Mouse (Mus musculus): Measurements from ENCODE around the gene Etfbkmt. TPM values are rescaled to one million over a fixed set of nuclear protein-coding genes. Genes with fewer than 3 reads are reported as not detected.
"Not testable (repeated sequence)": the region's sequence is repeated elsewhere in the genome, so short reads cannot be mapped to it uniquely, and the experiment has no call there.

Gene Etfbkmt
- polyA plus RNA-seq, 1 experiment from 2014 or later, result 13.5 TPM

DNA sequence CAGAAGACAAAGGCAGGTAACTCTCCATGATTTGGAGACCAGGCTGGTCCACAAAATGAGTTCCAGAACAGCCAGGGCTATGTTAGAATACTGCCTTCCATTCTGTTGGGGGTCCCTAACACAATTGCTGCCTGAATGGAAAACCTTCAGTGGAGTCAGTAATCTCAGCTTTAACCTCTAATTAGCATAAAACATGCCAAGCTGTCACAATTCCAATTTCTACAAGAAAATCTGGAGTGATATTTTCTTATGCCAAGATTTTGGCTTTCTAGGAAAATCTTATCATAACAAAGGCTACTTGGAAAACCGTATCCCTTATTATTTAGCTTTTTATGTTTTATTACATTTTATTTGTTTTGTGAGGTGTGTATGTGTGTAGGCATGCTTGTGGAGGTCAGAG, 36.2 kb upstream of the Etfbkmt start:
- no peak for ATAC-seq
- in situ Hi-C loops (cut with MboI; ENCODE audit: low pct_unique_long_range_greater_than_20kb), result no loop called here
- H3K27me3 ChIP-seq, result no peaks in the 10 kb centered on the region
- no peak for TF ChIP-seq CTCF (IDR thresholded peaks at IDR 0.05)
- CTCF ChIA-PET, result interaction anchor here (1.8 kb wide), 1 partner anchor 42 kb away, joined by 5 read pairs; no protein-coding TSS in a partner anchor
- DNase-seq (ENCODE audit: low read depth, low spot score), result no peak
- POLR2A ChIA-PET, result no interaction called here

- ChIA-PET POLR2A (no interaction called here), CTCF (interaction anchor here (0.9 to 1.2 kb wide), 2 partner anchors 9 to 11 kb away, joined by 3 read pairs; no protein-coding TSS in a partner anchor)
- H3K27me3 ChIP-seq, result no peaks in the 10 kb centered on the region
- TF ChIP-seq CTCF (IDR thresholded peaks at IDR 0.05), result no peak
- ATAC-seq, result no peak
- no peak for DNase-seq (ENCODE audit: low read depth, low spot score)
- in situ Hi-C loops (cut with MboI; ENCODE audit: low pct_unique_long_range_greater_than_20kb), result no loop called here
These were observed 32.0 kb upstream of the Etfbkmt start for GRCm38 (mm10) chr6:149107615-149108014.

DNA sequence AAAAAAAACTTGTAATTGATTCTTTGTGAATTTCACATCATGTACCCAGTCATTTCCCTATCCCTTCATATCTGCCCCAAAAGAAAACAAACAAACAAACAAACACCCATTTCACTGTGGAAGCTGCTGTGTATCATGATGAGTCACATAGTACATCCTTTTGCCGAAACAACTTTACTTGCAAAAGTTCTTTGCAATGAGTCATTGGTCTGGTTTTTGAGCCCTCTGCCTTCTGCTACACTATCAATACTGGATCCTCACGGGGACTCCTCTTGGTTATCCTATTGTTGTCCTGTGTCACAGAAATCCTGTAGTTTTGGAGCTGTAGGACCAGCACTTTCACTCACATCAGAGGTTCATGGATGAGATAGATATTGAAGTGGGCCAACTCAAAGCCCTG, 30.7 kb upstream of the Etfbkmt start:
- peak; percentile 69 for ATAC-seq
- POLR2A ChIA-PET, result interaction anchor here (0.6 kb wide), 1 partner anchor 247 kb away, joined by 4 read pairs; no protein-coding TSS in a partner anchor
- no peak for TF ChIP-seq CTCF (IDR thresholded peaks at IDR 0.05)
- CTCF ChIA-PET, result interaction anchor here (0.8 to 0.9 kb wide), 3 partner anchors 9 to 403 kb away, joined by 3 to 4 read pairs (median 3); no protein-coding TSS in a partner anchor
- H3K27me3 ChIP-seq, result no peaks in the 10 kb centered on the region
- no peak for DNase-seq (ENCODE audit: low read depth, low spot score)
- in situ Hi-C loops (cut with MboI; ENCODE audit: low pct_unique_long_range_greater_than_20kb), result no loop called here

DNA sequence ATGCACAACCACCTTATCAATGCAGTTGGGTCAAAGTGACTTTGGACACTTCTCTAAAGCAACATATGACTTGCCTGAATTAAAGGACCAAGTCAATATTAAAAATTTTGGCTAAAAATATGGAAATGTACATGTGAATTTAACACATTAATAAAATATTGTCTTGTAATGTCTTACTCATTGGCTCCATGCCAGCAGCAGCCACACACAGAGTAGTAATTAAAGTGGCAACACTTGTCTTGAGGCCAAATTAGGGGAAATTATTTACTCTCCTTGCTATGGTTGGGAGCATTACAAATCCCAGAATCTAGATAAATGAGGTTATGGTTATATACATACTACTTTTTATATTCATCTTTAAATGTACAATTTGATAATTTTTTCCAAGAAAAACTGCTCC, 22.7 kb upstream of the Etfbkmt start:
- in situ Hi-C loops (cut with MboI; ENCODE audit: low pct_unique_long_range_greater_than_20kb), result loop anchor here (5.0 to 10.0 kb wide), 3 partner anchors 60 to 172 kb away; partner anchors contain the start of gene Sinhcaf
- peaks cover 11% of the 10 kb centered on the region for H3K27me3 ChIP-seq
- ATAC-seq (no peak), DNase-seq (ENCODE audit: low read depth, low spot score) (no peak)
- ChIA-PET POLR2A (no interaction called here), CTCF (interaction anchor here (0.7 to 1.4 kb wide), 2 partner anchors 9 to 15 kb away, joined by 3 read pairs; no protein-coding TSS in a partner anchor)
- TF ChIP-seq CTCF (IDR thresholded peaks at IDR 0.05), result no peak

DNA sequence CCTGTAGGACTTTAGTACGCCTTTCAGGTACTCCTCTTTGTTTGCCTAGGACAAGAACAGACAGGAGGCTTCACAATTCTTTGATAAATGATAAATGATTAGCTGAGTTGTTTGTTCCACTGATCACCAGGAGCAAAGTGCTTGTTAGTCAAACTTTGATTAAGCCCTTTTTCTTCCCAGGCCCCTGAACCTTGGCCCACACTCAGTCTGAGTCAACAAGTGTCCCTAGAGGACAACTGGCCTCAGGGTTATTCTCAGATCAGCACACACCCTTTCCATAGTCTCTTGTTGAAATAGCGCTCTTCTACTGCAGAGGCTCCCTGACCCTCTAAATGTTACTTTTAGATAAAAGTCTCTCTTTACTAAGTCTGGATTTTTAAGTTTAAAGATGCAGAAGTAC, 20.7 kb upstream of the Etfbkmt start:
- DNase-seq (ENCODE audit: low read depth, low spot score), result no peak
- H3K27me3 ChIP-seq, result peaks cover 11% of the 10 kb centered on the region
- no peak for TF ChIP-seq CTCF (IDR thresholded peaks at IDR 0.05)
- ATAC-seq, result no peak
- ChIA-PET CTCF (interaction anchor here (0.9 to 2.3 kb wide), 11 partner anchors 11 to 202 kb away, joined by 3 to 11 read pairs (median 4); partner anchors contain the start of gene Dennd5b), POLR2A (interaction anchor here (0.5 kb wide), 1 partner anchor 25 kb away, joined by 4 read pairs; no protein-coding TSS in a partner anchor)
- in situ Hi-C loops (cut with MboI; ENCODE audit: low pct_unique_long_range_greater_than_20kb), result loop anchor here (5.0 to 10.0 kb wide), 3 partner anchors 62 to 174 kb away; partner anchors contain the start of gene Sinhcaf

GRCm38 (mm10) chr6:149119853-149120252, 19.8 kb upstream of the Etfbkmt start:
- peak; percentile 78 for TF ChIP-seq CTCF (IDR thresholded peaks at IDR 0.05)
- ChIA-PET POLR2A (no interaction called here), CTCF (interaction anchor here (0.6 to 2.3 kb wide), 19 partner anchors 11 to 290 kb away, joined by 3 to 11 read pairs (median 4); no protein-coding TSS in a partner anchor)
- H3K27me3 ChIP-seq, result peaks cover 11% of the 10 kb centered on the region
- in situ Hi-C loops (cut with MboI; ENCODE audit: low pct_unique_long_range_greater_than_20kb), result loop anchor here (5.0 to 10.0 kb wide), 3 partner anchors 63 to 175 kb away; partner anchors contain the start of gene Sinhcaf
- DNase-seq (ENCODE audit: low read depth, low spot score), result no peak
- peak; percentile 60 for ATAC-seq

- H3K27me3 ChIP-seq, result peaks cover 11% of the 10 kb centered on the region
- TF ChIP-seq CTCF (IDR thresholded peaks at IDR 0.05), result no peak
- no peak for DNase-seq (ENCODE audit: low read depth, low spot score)
- ChIA-PET POLR2A (no interaction called here), CTCF (interaction anchor here (0.8 kb wide), 1 partner anchor 446 kb away, joined by 3 read pairs; no protein-coding TSS in a partner anchor)
- no peak for ATAC-seq
- in situ Hi-C loops (cut with MboI; ENCODE audit: low pct_unique_long_range_greater_than_20kb), result no loop called here
These were observed 16.6 kb upstream of the Etfbkmt start for GRCm38 (mm10) chr6:149123042-149123441.

DNA sequence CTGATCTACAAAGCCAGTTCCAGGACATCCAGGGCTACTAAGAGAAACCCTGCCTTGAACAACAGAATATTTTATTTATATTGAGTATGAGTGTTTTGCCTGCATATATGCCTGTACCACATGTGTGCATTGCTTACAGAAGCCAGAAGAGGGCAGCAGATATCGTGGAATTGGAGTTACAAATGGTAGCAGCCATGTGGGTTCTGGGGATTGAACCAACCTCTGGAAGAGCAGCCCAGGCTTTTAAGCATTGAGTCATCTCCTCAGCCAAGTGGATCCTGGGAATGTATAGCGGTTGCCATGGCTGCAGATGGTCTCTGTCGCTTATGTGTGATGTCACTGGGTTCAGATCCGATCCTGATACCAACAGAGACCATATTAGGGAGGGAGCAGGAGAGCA, 13.0 kb upstream of the Etfbkmt start:
- POLR2A ChIA-PET, result no interaction called here
- no peak for ATAC-seq
- peaks cover under 1% of the 10 kb centered on the region for H3K27me3 ChIP-seq
- CTCF ChIA-PET, result interaction anchor here (1.3 kb wide), 1 partner anchor 248 kb away, joined by 5 read pairs; no protein-coding TSS in a partner anchor
- in situ Hi-C loops (cut with MboI; ENCODE audit: low pct_unique_long_range_greater_than_20kb), result loop anchor here (5.0 kb wide), 1 partner anchor 251 kb away; no protein-coding TSS in a partner anchor
- DNase-seq (ENCODE audit: low read depth, low spot score), result no peak
- peak; percentile 74 for TF ChIP-seq CTCF (IDR thresholded peaks at IDR 0.05)

- CTCF ChIA-PET; H3K27me3 ChIP-seq; DNase-seq (ENCODE audit: low read depth, low spot score); ATAC-seq: not testable (repeated sequence)
- POLR2A ChIA-PET, result interaction anchor here (0.7 kb wide), 1 partner anchor 242 kb away, joined by 3 read pairs; no protein-coding TSS in a partner anchor
- in situ Hi-C loops (cut with MboI; ENCODE audit: low pct_unique_long_range_greater_than_20kb), result loop anchor here (5.0 kb wide), 1 partner anchor 247 kb away; no protein-coding TSS in a partner anchor
These were observed 9.8 kb upstream of the Etfbkmt start, which contains the start of gene Gm10203 for GRCm38 (mm10) chr6:149129870-149130269. Gene Gm10203, plus strand, starts transcription at chr6:149130170.

DNA sequence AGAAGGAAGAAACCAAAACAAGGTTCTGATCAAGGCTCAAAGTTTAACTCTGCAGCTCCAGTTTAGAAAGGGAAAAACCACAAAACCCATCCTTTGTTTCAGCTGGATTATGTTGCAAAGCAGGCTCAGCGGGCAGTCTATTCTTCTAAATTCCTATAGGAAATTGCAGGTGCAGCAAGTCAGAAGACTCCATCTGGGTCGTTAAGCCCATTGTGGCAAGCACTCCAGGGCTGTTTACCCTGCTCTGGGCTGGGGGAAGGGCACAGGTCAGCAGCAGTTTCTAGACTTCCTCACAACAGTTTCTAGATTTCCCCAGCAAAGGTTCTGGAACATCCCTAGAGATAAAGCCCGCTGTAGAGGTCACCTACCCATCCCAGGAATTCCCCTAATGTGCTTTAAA, 8.5 kb upstream of the Etfbkmt start:
- ChIA-PET POLR2A (no interaction called here), CTCF (interaction anchor here (1.1 to 1.5 kb wide), 3 partner anchors 11 to 252 kb away, joined by 3 to 6 read pairs (median 3); no protein-coding TSS in a partner anchor)
- H3K27me3 ChIP-seq, result no peaks in the 10 kb centered on the region
- in situ Hi-C loops (cut with MboI; ENCODE audit: low pct_unique_long_range_greater_than_20kb), result no loop called here
- TF ChIP-seq CTCF (IDR thresholded peaks at IDR 0.05), result no peak
- DNase-seq (ENCODE audit: low read depth, low spot score) (no peak), ATAC-seq (no peak)

Data from Patski (cell line).